Mouse (Mus musculus) heart, embryonic 14.5 days (tissue): Measurements from ENCODE around the gene Morn3. TPM values are rescaled to one million over a fixed set of nuclear protein-coding genes. Genes with fewer than 3 reads are reported as not detected.

Source experiments
- ATAC-seq: fragments of 200-750 bp; cut with Nextera tagmentation; 2 replicates; pipeline ENCODE4 v1.8.0; 2017; ENCODE audit warnings: low read depth, moderate TSS enrichment; ENCODE audit not compliant: insufficient number of reproducible peaks, insufficient read depth, low FRiP score
- H3K27ac ChIP-seq, 2 experiments: fragments of 200-500 bp in 1 of 2; fragments of 300-500 bp in 1 of 2; sonication (generic) in 1 of 2; replicated peaks in 1 of 2; 2 replicates each; pipeline ENCODE4 v1.5.1; 2012 to 2014; ENCODE audit warnings: low read depth in 2 of 2, low read length in 2 of 2, control low read depth in 1 of 2, mild to moderate bottlenecking in 1 of 2, mixed read lengths in 1 of 2; ENCODE audit not compliant: control insufficient read depth in 1 of 2, insufficient read depth in 1 of 2
- H3K27me3 ChIP-seq: fragments of 300-500 bp; sonication (generic); 2 replicates; pipeline ENCODE4 v1.6.1; 2014; ENCODE audit warnings: mild to moderate bottlenecking, low read length, control low read depth; ENCODE audit not compliant: control insufficient read depth, insufficient read depth
- H3K36me3 ChIP-seq: fragments of 300-500 bp; sonication (generic); 2 replicates; pipeline ENCODE4 v1.6.1; 2014; ENCODE audit warnings: mild to moderate bottlenecking, control low read depth, low read length, mixed read lengths; ENCODE audit not compliant: control insufficient read depth, insufficient read depth
- H3K4me1 ChIP-seq, 2 experiments: fragments of 200-500 bp in 1 of 2; fragments of 300-500 bp in 1 of 2; sonication (generic) in 1 of 2; 2 replicates each; pipeline ENCODE4 v1.6.1; 2012 to 2014; ENCODE audit warnings: low read length in 2 of 2, control low read depth in 1 of 2, mixed read lengths in 1 of 2; ENCODE audit not compliant: control insufficient read depth in 2 of 2, insufficient read depth in 2 of 2
- H3K4me2 ChIP-seq: fragments of 300-500 bp; sonication (generic); 2 replicates; pipeline ENCODE4 v1.6.1; 2014; ENCODE audit warnings: mild to moderate bottlenecking, low read length
- H3K4me3 ChIP-seq, 2 experiments: fragments of 200-500 bp in 1 of 2; fragments of 300-500 bp in 1 of 2; sonication (generic) in 1 of 2; 2 replicates each; pipeline ENCODE4 v1.5.1; 2012 to 2014; ENCODE audit warnings: low read length in 2 of 2, mild to moderate bottlenecking in 2 of 2, control low read depth in 1 of 2, low read depth in 1 of 2, moderate library complexity in 1 of 2; ENCODE audit not compliant: control insufficient read depth in 1 of 2, insufficient read depth in 1 of 2
- H3K9ac ChIP-seq: fragments of 300-500 bp; sonication (generic); 2 replicates; pipeline ENCODE4 v1.6.1; 2014; ENCODE audit warnings: mild to moderate bottlenecking, low read length
- H3K9me3 ChIP-seq: fragments of 300-500 bp; sonication (generic); 2 replicates; pipeline ENCODE4 v1.6.1; 2016; ENCODE audit warnings: low read length, control low read depth; ENCODE audit not compliant: control insufficient read depth
- WGBS: fragments of 180-500 bp; shearing (Covaris S2); extraction: QIAGEN DNeasy Blood & Tissue Kit; methylation state at CpG from one replicate; pipeline ENCODE4 v1.1.7; 2014; 5-methylcytosine and 5-hydroxymethylcytosine counted together
- polyA plus RNA-seq: library from polyadenylated mRNA; unstranded; fragments of >200 nt; fragmentation: Nextera tagmentation; extraction: Ambion mirVana; gene quantifications from 2 replicates; pipeline ENCODE4 v1.2.1, GENCODE M21; 2014

Morn3 gene
- polyA plus RNA-seq, result 0.67 TPM in 1 of 2 replicates, not detected in the other

DNA sequence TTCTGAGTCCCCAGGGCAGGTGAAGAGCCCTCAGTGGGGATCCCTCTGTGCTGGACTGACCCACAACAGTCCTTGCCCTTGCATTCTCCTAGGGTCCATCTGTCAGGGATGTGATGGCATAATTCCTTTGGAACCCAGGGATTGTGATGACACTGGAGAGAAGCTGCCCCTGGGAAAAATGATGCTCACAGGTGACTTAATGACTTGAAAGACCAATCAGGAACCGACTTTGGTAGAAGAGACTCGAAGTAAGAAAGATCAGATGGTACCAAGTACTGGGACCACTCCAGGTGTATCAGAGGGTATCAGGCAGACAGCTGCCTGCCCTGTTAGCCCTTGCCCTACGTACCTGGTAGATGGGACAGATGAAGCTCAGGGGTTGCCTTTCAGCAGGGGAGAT, at the start of gene Morn3:
Gene Morn3 (minus strand): TSS at position 101 of the 400 bp plus-strand sequence.
- ATAC-seq, result no peak
- no peak within 1 kb of the TSS for H3K4me3 ChIP-seq
- H3K9me3 ChIP-seq, result no peaks in the 10 kb centered on the region
- peak within 1 kb of the TSS; percentile 31; the same call in 1 of the 2 replicates for H3K4me2 ChIP-seq
- 84% methylated on average over 3 of the region's 3 CpGs for WGBS
- H3K27ac ChIP-seq, result no peak within 1 kb of the TSS
- H3K36me3 ChIP-seq, result no peaks in the 10 kb centered on the region
- no peak within 1 kb of the TSS for H3K9ac ChIP-seq
- H3K27me3 ChIP-seq, result no peaks in the 10 kb centered on the region
- peaks cover 2 to 7% of the 10 kb centered on the region in 2 experiments; a peak in 2 of 4 replicates for H3K4me1 ChIP-seq

DNA sequence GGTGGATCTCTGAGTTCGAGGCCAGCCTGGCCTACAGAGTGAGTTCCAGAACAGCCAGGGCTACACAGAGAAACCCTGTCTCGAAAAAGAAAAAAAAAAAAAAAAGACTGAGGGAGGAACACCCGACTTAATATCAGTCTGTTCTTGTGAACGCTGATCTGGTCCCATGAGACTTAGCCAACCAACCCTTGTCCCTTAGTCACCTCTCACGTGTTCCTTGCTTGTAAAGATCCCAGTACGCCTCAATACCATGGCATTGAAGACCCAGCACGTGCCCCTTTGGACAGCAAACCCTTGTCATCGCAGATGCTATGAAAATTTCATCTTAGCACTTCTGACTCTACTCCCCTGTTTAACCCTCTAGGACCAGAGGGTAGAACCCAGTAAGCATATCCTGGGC, 49.5 kb upstream of the Morn3 start:
- no peak overlapping the region for H3K4me2 ChIP-seq
- ATAC-seq, result no peak

DNA sequence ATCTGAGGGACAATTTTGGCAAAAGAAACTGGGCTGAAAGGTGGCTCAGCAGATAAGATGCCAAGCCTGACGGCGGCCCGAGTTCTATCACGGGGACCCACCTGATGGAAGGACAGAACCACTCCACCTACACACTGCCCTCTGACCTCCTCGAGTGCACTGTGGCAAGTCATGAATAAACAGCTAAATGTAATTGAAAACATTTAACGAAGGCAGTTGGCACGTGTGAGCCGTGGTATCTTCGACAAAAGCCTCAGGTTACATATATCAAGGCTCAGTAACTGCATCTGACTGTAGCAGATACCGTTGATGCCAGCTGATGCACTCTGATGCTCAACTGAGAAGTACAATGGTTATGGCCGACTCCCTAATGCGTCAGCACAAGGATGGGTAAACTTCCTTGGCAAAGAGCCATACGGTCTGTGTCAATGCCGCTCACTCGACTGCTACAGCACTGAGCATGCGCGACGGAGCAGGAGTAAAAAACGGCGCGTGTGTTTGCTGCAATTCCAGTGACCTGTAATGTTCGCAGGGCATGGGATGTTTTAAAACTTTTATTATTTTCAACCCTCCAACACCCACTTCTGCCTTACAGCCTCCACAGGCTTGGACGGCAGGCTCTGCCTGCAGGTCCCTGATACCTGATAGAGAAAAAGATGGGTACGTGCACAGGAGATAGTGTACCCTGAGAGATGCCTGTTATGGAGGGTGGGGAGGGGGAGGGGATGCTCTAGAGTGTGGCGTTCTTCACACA, 47.6 kb upstream of the Morn3 start:
- Histone ChIP-seq H3K27me3 (no peaks in the 10 kb centered on the region), H3K4me2 (no peak overlapping the region), H3K4me1 (no peaks in the 10 kb centered on the region; a peak in 1 of 4 replicates), H3K9ac (no peak overlapping the region), H3K9me3 (0 out of 2 replicates have a peak, but pooled peaks cover under 1% of the 10 kb centered on the region), H3K36me3 (peaks cover 3% of the 10 kb centered on the region; the same call in 1 of the 2 replicates), H3K27ac (no peak overlapping the region), H3K4me3 (no peak overlapping the region)
- no peak for ATAC-seq
- WGBS, result 80% methylated on average over 25 of the region's 25 CpGs

More for the DNA sequence above, 49.5 kb upstream of the Morn3 start:
- no peak overlapping the region for H3K4me3 ChIP-seq
- no peaks in the 10 kb centered on the region for H3K27me3 ChIP-seq
- H3K9me3 ChIP-seq, result no peaks in the 10 kb centered on the region
- 94% methylated on average over 8 of the region's 8 CpGs for WGBS
- H3K4me1 ChIP-seq, result no peaks in the 10 kb centered on the region; a peak in 1 of 4 replicates
- H3K9ac ChIP-seq, result no peak overlapping the region
- peaks cover 12% of the 10 kb centered on the region; the same call in 1 of the 2 replicates for H3K36me3 ChIP-seq
- no peak overlapping the region for H3K27ac ChIP-seq

DNA sequence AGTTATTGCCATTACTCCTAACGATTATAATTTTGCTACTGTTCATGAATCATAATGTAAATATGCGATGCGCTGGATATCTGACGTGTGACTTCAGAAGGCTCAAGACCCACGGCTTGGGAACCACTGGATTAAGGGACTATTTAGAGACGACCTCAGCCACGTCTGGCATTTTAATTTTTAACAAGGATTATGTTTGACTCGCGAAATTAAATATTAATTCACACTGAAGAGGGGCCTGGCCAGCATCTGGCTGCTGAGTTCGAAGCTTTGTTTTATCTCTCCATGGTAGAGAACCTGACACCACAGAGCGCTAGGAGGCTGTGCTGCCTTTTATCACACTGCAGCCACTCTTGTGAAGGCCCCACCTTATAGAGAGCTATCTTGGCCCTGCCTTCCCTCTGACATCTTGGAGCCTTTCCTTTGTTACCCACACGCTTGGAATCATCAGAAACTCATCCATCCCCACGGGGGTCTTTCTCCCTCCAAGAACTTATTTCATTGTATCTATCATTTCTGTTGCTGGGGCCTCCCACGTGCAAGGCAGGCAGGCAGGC, 46.3 kb upstream of the Morn3 start:
- 69% methylated on average over 14 of the region's 14 CpGs for WGBS
- ATAC-seq, result no peak
- no peaks in the 10 kb centered on the region for H3K27me3 ChIP-seq
- no peak overlapping the region for H3K9ac ChIP-seq
- H3K4me3 ChIP-seq, result no peak overlapping the region
- H3K4me1 ChIP-seq, result no peaks in the 10 kb centered on the region; a peak in 1 of 4 replicates
- no peak overlapping the region for H3K27ac ChIP-seq
- H3K4me2 ChIP-seq, result no peak overlapping the region
- H3K36me3 ChIP-seq, result no peaks in the 10 kb centered on the region
- H3K9me3 ChIP-seq, result 0 out of 2 replicates have a peak, but pooled peaks cover 6% of the 10 kb centered on the region

DNA sequence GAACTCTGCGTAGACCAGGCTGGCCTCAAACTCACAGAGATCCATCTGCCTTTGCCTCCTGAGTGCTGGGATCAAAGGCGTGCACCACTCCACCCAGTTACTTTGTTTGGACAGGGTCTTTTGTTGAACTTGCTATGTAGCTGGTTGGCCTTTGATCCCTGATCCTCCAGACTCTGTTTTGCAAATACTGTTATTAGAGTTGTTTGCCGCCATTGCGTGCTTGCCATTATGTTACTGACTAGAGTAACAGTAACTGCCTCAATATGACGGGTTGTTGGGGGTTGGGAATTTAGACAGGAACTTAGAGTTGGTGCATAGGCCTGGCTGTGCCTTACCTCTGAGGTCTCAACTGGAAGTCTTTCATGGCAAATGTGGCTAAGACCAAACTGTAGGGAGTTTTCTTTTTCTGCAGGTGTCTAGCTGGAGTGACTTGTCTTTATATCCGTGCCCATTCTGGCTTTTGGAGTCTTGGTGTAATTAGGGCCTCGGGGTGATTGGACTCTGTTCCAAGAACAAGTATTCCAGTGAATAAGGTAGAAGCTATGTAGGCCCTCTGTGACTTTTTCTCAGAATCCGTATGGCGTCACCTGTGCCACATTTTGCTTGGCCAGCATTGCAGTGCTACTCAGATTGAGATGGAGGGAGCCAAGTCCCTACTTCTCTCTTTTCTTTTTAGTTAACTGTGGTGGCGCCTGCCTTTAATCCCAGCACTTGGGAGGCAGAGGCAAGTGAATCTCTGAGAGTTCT, 43.9 kb upstream of the Morn3 start:
- Histone ChIP-seq H3K4me1 (peaks cover 2 to 4% of the 10 kb centered on the region in 2 experiments; a peak in 3 of 4 replicates), H3K27ac (no peak overlapping the region), H3K9me3 (0 out of 2 replicates have a peak, but pooled peaks cover 6% of the 10 kb centered on the region), H3K27me3 (no peaks in the 10 kb centered on the region), H3K4me3 (no peak overlapping the region), H3K9ac (no peak overlapping the region), H3K36me3 (no peaks in the 10 kb centered on the region), H3K4me2 (no peak overlapping the region)
- WGBS, result 89% methylated on average over 10 of the region's 10 CpGs
- ATAC-seq, result no peak

DNA sequence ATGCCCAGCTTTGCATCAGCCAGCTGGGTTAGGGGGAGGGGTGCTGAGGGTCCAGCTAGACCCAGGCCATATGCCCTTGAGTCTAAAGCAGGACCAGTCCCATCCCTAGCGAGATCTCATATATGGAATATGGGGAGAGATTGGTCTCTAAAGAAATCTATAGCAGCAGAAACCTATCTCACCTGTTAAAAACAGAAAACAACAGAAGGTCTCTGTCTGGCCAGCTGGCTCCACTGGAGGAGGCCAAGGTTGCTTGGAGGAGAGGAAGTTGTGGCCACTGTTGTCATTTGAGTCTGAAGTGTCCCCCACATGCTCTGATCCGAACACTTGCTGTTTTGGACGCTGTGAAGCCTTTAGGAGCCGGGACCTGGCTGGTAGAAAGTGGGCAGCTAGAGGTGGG, 42.0 kb upstream of the Morn3 start:
- H3K36me3 ChIP-seq, result no peaks in the 10 kb centered on the region
- 95% methylated on average over 4 of the region's 4 CpGs for WGBS

DNA sequence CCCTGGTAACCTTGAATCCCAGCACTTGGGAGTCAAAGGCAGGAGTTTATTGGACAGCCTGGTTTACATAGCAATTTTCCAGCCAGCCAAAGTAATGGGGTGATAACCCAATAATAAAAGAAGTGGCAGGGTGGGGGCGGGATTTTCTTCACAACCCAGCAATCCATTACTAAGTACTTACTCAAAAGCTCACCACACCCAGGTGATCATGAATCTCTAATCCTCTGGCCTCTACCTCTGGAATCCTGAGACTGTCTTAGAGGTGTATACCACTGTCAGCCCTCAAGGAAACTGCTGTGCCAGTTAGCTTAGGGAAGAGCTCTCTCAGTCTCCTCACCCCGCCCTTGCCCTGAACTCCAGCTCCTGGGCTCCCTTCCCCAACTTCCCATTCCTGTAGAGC, 39.7 kb upstream of the Morn3 start:
- Histone ChIP-seq H3K27me3 (no peaks in the 10 kb centered on the region), H3K36me3 (no peaks in the 10 kb centered on the region), H3K27ac (no peak overlapping the region), H3K4me3 (no peak overlapping the region), H3K4me1 (peaks cover 8 to 14% of the 10 kb centered on the region in 2 experiments), H3K4me2 (no peak overlapping the region), H3K9ac (no peak overlapping the region), H3K9me3 (0 out of 2 replicates have a peak, but pooled peaks cover 6% of the 10 kb centered on the region)
- 88% methylated on average over 2 of the region's 2 CpGs for WGBS
- no peak for ATAC-seq

More for the DNA sequence above, 42.0 kb upstream of the Morn3 start:
- ATAC-seq, result no peak
- peaks cover 4 to 6% of the 10 kb centered on the region in 2 experiments for H3K4me1 ChIP-seq
- no peak overlapping the region for H3K4me3 ChIP-seq
- H3K9me3 ChIP-seq, result 0 out of 2 replicates have a peak, but pooled peaks cover 6% of the 10 kb centered on the region
- no peak overlapping the region for H3K9ac ChIP-seq
- no peak overlapping the region for H3K4me2 ChIP-seq
- no peaks in the 10 kb centered on the region for H3K27me3 ChIP-seq
- no peak overlapping the region for H3K27ac ChIP-seq
